Mouse (Mus musculus): Measurements from ENCODE around the gene Exosc10.

DNA sequence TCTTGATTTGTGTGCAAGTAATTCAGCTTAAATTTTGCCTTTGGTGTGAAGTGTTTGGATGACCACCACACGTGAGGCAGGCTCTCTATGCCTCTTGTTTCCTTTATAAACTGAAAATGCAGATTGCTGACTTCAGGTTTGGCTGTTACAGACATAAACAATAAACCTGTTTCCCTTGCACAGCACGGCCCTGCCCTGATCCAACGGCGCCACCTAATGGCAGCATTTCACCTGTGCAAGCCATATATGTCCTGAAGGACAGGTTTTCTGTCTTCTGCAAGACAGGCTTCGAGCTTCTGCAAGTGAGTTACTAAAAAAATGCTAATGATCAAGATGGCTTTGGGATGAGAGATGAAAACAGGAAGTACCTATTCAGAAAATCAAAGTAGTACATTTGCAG, 49.5 kb downstream of the Exosc10 start:
- TF ChIP-seq CTCF (IDR thresholded peaks at IDR 0.05; ENCODE audit: low read depth, low read length) = peak; percentile 97
- TF ChIP-seq POLR2A (IDR thresholded peaks at IDR 0.05; ENCODE audit: extremely low read depth, insufficient read depth, low read length) = no peak
